Mouse (Mus musculus) hindbrain, embryonic 14.5 days (tissue): Measurements from ENCODE around the gene Mex3d. TPM values are rescaled to one million over a fixed set of nuclear protein-coding genes. Genes with fewer than 3 reads are reported as not detected.

Source experiments
- ATAC-seq: fragments of 200-750 bp; cut with Nextera tagmentation; 2 replicates; pipeline ENCODE4 v1.8.0; 2017; ENCODE audit warnings: moderate number of reproducible peaks, mild to moderate bottlenecking, moderate TSS enrichment, moderate library complexity; ENCODE audit not compliant: low FRiP score
- DNase-seq: peaks from one replicate; pipeline ENCODE4 v3.0.0-alpha.2; 2015; ENCODE audit warnings: low spot score
- H3K27ac ChIP-seq: fragments of 300-500 bp; sonication (generic); 2 replicates; pipeline ENCODE4 v1.5.1; 2014; ENCODE audit warnings: mild to moderate bottlenecking, moderate library complexity
- H3K27me3 ChIP-seq: fragments of 300-500 bp; sonication (generic); 2 replicates; pipeline ENCODE4 v1.6.1; 2014; ENCODE audit warnings: mild to moderate bottlenecking, low read length, mixed read lengths; ENCODE audit not compliant: control insufficient read depth, insufficient read depth
- H3K36me3 ChIP-seq: fragments of 300-500 bp; sonication (generic); replicated peaks from 2 replicates; pipeline ENCODE4 v1.6.1; 2014; ENCODE audit not compliant: control insufficient read depth, insufficient read depth
- H3K4me1 ChIP-seq: fragments of 300-500 bp; sonication (generic); replicated peaks from 2 replicates; pipeline ENCODE4 v1.6.1; 2014; ENCODE audit warnings: antibody characterized with exemption, low read length, mixed read lengths; ENCODE audit not compliant: control insufficient read depth, insufficient read depth
- H3K4me2 ChIP-seq: fragments of 300-500 bp; sonication (generic); replicated peaks from 2 replicates; pipeline ENCODE4 v1.6.1; 2014; ENCODE audit warnings: mild to moderate bottlenecking, moderate library complexity
- H3K4me3 ChIP-seq: fragments of 300-500 bp; sonication (generic); replicated peaks from 2 replicates; pipeline ENCODE4 v1.5.1; 2014; ENCODE audit warnings: mild to moderate bottlenecking, low read length
- H3K9ac ChIP-seq: fragments of 300-500 bp; sonication (generic); 2 replicates; pipeline ENCODE4 v1.6.1; 2014
- H3K9me3 ChIP-seq: fragments of 300-500 bp; sonication (generic); 2 replicates; pipeline ENCODE4 v1.6.1; 2016; ENCODE audit warnings: low read length; ENCODE audit not compliant: control insufficient read depth
- WGBS: fragments of 180-500 bp; shearing (Covaris S2); extraction: QIAGEN DNeasy Blood & Tissue Kit; methylation state at CpG from one replicate; pipeline ENCODE4 v1.1.7; 2014; 5-methylcytosine and 5-hydroxymethylcytosine counted together
- polyA plus RNA-seq: library from polyadenylated mRNA; unstranded; fragments of >200 nt; fragmentation: Nextera tagmentation; extraction: Ambion mirVana; gene quantifications from 2 replicates; pipeline ENCODE4 v1.2.1, GENCODE M21; 2014

Mex3d gene
- polyA plus RNA-seq, 1 experiment from 2014 or later: 12.3 TPM

GRCm38 (mm10) chr10:80343425-80343895 is 44.0 kb downstream of the Mex3d start:
- peak; percentile 12 for ATAC-seq
- Histone ChIP-seq H3K36me3 (no peaks in the 10 kb centered on the region), H3K9me3 (no peaks in the 10 kb centered on the region), H3K27ac (no peak overlapping the region), H3K4me2 (peak overlapping the region; percentile 48), H3K27me3 (peaks cover 84% of the 10 kb centered on the region), H3K9ac (0 out of 2 replicates have a peak overlapping the region, but pooled peaks have one; percentile 16), H3K4me1 (peaks cover 14% of the 10 kb centered on the region), H3K4me3 (peak overlapping the region; percentile 26)
- DNase-seq: no peak
- WGBS: 25% methylated on average over 13 of the region's 13 CpGs

GRCm38 (mm10) chr10:80342749-80343424 is 44.6 kb downstream of the Mex3d start:
- DNase-seq: peak; percentile 58
- H3K4me2 ChIP-seq: peak overlapping the region; percentile 48
- H3K27me3 ChIP-seq: peaks cover 78% of the 10 kb centered on the region
- peak; percentile 48 for ATAC-seq
- peaks cover 14% of the 10 kb centered on the region for H3K4me1 ChIP-seq
- H3K9me3 ChIP-seq: no peaks in the 10 kb centered on the region
- no peak overlapping the region for H3K27ac ChIP-seq
- H3K36me3 ChIP-seq: no peaks in the 10 kb centered on the region
- peak overlapping the region; percentile 16; the same call in 1 of the 2 replicates for H3K9ac ChIP-seq
- peak overlapping the region; percentile 26 for H3K4me3 ChIP-seq
- 2% methylated on average over 26 of the region's 33 CpGs for WGBS

- Histone ChIP-seq H3K36me3 (no peaks in the 10 kb centered on the region), H3K9ac (peak overlapping the region; percentile 11; the same call in 1 of the 2 replicates), H3K4me1 (peaks cover 14% of the 10 kb centered on the region), H3K27me3 (peaks cover 73% of the 10 kb centered on the region), H3K4me2 (peak overlapping the region; percentile 48), H3K27ac (no peak overlapping the region), H3K9me3 (no peaks in the 10 kb centered on the region), H3K4me3 (peak overlapping the region; percentile 26)
- no peak for DNase-seq
- peak; percentile 3; the same call in 1 of the 2 replicates for ATAC-seq
- WGBS: 2% methylated on average over 26 of the region's 26 CpGs
These were observed 45.1 kb downstream of the Mex3d start for GRCm38 (mm10) chr10:80342305-80342748.

- H3K4me1 ChIP-seq: peaks cover 14% of the 10 kb centered on the region
- H3K27me3 ChIP-seq: peaks cover 66% of the 10 kb centered on the region
- H3K4me2 ChIP-seq: peak overlapping the region; percentile 48
- peak overlapping the region; percentile 11; the same call in 1 of the 2 replicates for H3K9ac ChIP-seq
- 3% methylated on average over 47 of the region's 47 CpGs for WGBS
- H3K27ac ChIP-seq: no peak overlapping the region
- peak overlapping the region; percentile 14; the same call in 1 of the 2 replicates for H3K4me3 ChIP-seq
- no peak for DNase-seq
- H3K9me3 ChIP-seq: no peaks in the 10 kb centered on the region
- no peak for ATAC-seq
- no peaks in the 10 kb centered on the region for H3K36me3 ChIP-seq
These were observed 45.8 kb downstream of the Mex3d start for GRCm38 (mm10) chr10:80341491-80342304.

GRCm38 (mm10) chr10:80341026-80341425 is 46.4 kb downstream of the Mex3d start:
- DNase-seq (no peak), ATAC-seq (no peak)
- H3K27me3 ChIP-seq: peaks cover 60% of the 10 kb centered on the region
- H3K36me3 ChIP-seq: no peaks in the 10 kb centered on the region
- no peaks in the 10 kb centered on the region for H3K9me3 ChIP-seq
- no peak overlapping the region; the same call in 1 of the 2 replicates for H3K4me3 ChIP-seq
- peaks cover 14% of the 10 kb centered on the region for H3K4me1 ChIP-seq
- no peak overlapping the region for H3K9ac ChIP-seq
- H3K4me2 ChIP-seq: no peak overlapping the region
- 10% methylated on average over 21 of the region's 21 CpGs for WGBS
- H3K27ac ChIP-seq: no peak overlapping the region

GRCm38 (mm10) chr10:80339941-80340750 is 47.3 kb downstream of the Mex3d start:
- DNase-seq (peak; percentile 89), ATAC-seq (no peak)
- 25% methylated on average over 19 of the region's 19 CpGs for WGBS
- Histone ChIP-seq H3K27ac (no peak overlapping the region), H3K4me2 (no peak overlapping the region), H3K36me3 (no peaks in the 10 kb centered on the region), H3K27me3 (peaks cover 51% of the 10 kb centered on the region), H3K4me3 (no peak overlapping the region), H3K9me3 (no peaks in the 10 kb centered on the region), H3K4me1 (peaks cover 14% of the 10 kb centered on the region), H3K9ac (no peak overlapping the region)

- no peak overlapping the region for H3K9ac ChIP-seq
- H3K4me3 ChIP-seq: no peak overlapping the region
- no peaks in the 10 kb centered on the region for H3K4me1 ChIP-seq
- no peak for DNase-seq
- H3K4me2 ChIP-seq: no peak overlapping the region
- peaks cover 12% of the 10 kb centered on the region for H3K27me3 ChIP-seq
- no peaks in the 10 kb centered on the region for H3K36me3 ChIP-seq
- no peak for ATAC-seq
- WGBS: 93% methylated on average over 12 of the region's 12 CpGs
- H3K9me3 ChIP-seq: no peaks in the 10 kb centered on the region
- no peak overlapping the region for H3K27ac ChIP-seq
These were observed 51.2 kb downstream of the Mex3d start for GRCm38 (mm10) chr10:80336263-80336662.

- no peak overlapping the region for H3K9ac ChIP-seq
- H3K4me2 ChIP-seq: no peak overlapping the region
- H3K9me3 ChIP-seq: no peaks in the 10 kb centered on the region
- H3K4me1 ChIP-seq: no peaks in the 10 kb centered on the region; the same call in 1 of the 2 replicates
- no peaks in the 10 kb centered on the region for H3K36me3 ChIP-seq
- no peak overlapping the region for H3K27ac ChIP-seq
- no peak overlapping the region for H3K4me3 ChIP-seq
- DNase-seq (no peak), ATAC-seq (no peak)
- 79% methylated on average over 5 of the region's 5 CpGs for WGBS
- H3K27me3 ChIP-seq: no peaks in the 10 kb centered on the region
These were observed 54.9 kb downstream of the Mex3d start for GRCm38 (mm10) chr10:80332525-80332989.
